Mouse (Mus musculus) frontal cortex, adult 2 months (tissue): ENCODE measurements around the gene Btbd9. TPM values are rescaled to one million over a fixed set of nuclear protein-coding genes. Genes with fewer than 3 reads are reported as not detected.
"Not testable (repeated sequence)": the region's sequence is repeated elsewhere in the genome, so short reads cannot be mapped to it uniquely, and the experiment has no call there.

Source experiments
- DNase-seq, 2 experiments: peaks; one replicate each; pipeline ENCODE4 v3.0.0; 2022; ENCODE audit warnings: low spot score in 1 of 2; ENCODE audit errors: extremely low spot score in 1 of 2
- polyA plus RNA-seq: library from polyadenylated mRNA; depleted of rRNA; stranded (reverse); fragments of >200 nt; gene quantifications from 2 replicates; pipeline ENCODE4 v1.2.3, GENCODE M21; 2012

The Btbd9 gene
- polyA plus RNA-seq, 1 experiment, result 41.6 TPM

DNA sequence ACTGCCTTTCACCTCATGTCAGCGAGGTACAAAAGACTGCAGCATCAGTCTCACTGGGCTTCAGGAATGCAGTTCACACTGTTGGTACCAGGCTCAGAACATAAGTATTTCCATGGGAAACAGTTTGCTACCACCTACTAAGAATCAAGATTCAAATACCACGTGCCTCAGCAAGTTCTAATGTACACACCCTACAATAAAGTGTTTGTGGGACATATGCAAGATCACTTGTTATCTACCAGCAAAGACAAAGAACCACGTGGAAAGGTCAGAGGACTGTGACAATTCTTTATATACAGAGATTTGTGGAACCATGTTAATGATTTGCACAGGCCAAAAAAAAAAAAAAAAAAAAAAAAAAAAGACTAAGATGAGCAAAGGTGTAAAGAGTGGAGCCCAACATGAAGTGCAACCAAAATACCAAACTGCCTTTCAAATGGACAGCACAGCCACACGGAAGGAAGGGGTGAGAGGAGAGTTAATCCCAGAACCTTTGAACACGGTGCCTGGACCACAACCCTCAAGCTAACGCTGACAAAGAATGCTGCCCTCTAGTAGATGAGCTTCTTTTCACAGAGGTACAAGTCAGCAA is 12.7 kb downstream of the Btbd9 start:
- no peak for DNase-seq

- DNase-seq, result no peak
Observed at GRCm38 (mm10) chr17:30562770-30563169, 13.5 kb downstream of the Btbd9 start.

DNA sequence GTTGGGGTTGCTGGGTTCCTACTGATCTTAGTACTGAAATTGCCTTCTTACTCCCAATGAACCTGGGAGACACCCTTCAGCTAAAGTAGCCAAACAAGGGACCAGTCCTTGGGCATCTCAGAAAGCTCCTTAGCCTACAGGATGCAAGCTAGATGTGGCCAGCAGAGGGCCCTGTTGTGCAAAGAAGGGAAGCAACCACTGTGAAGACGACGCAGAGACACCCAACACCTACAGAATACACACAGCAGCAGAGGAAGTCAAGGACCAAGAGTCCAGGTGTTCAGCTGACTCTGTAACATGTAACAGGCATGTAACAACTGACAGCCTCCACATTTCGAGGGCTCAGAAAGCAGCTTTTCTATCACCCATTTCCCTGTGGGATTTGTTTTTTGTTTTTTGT is 16.8 kb downstream of the Btbd9 start:
- DNase-seq, result peak in 1 of 2 experiments; percentile 75

DNA sequence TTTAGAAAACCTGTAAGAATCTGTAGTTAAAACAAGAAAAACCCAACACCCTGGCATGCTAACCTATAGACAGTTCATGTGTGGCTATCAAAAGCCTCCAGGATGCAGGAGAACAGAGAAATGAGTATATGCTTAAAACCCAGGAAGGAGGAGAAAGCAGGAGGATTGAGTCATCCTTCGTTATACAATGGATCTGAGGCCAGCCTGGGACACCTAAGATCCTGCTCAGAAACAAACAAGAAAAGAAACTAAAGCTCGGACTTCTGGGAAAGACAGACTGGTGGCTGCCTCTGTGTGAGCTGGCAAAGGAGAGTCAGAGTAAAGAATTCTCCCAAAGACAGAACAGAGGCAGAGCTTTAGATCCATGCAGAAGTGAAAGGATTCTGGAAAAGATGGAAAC is 17.7 kb downstream of the Btbd9 start:
- peak in 1 of 2 experiments; percentile 34 for DNase-seq

DNA sequence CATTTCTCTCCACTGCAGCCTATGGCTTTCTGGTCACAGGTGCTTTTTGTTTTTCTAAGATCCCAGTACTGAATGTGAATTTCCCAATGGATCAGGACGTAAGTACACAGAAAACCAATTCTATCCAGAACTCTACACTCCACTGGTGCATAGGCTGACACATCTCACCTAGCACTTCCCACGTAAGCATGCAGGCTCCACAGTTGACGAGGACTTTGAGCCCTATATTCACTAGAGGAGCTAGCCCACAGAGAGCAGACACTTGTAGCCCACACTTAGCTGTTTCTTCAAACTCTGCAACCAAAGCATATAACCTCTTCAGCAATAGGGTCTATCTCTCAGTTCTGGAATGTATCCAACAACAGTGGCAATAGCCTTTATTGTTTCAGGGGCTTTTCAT is 19.8 kb downstream of the Btbd9 start:
- DNase-seq, result peak in 1 of 2 experiments; percentile 38

- no peak for DNase-seq
Observed at GRCm38 (mm10) chr17:30553027-30553937, 23.0 kb downstream of the Btbd9 start.

- peak; percentile 68 to 86 for DNase-seq
Observed at GRCm38 (mm10) chr17:30550774-30551107, 25.5 kb downstream of the Btbd9 start.

DNA sequence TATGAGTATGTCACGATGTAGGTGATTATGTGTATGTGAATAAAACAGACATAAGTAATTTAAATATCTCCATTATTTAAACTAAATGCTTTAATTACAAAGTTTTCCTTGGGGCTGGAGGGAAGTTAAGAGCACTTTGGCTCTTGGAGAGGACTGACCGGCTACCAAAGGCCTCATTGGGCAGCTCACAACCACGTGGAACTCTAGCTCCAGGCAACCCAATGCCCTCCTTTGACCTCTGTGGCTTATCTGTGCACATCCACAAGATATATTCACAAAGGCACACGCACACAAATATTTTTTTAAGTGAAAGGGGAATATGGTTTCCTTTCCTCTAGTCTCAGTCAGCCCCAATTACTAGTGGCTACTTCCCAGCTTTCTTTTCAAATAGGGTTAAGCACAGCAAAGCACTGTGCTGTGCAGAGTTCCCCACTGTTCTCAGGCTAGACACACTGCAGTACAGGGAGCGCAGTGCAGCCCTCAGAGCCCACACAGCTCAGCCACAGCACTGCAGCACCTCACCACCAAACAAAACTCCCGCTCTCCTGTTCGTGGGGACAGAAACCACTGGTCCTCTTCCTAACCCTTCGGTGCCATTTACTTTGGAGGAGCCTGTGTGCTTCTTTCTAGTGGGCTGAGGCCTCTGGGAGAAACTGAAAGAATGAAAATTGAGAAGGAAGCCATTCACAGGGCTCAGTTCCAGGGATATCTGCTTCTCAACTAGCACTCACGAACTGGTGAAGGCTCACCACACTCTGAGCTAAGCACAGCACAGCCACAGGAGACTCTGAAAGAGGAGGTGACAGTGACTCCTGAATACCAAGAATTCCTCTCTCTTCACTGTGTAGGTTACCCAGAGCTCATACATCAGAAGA is 26.2 kb downstream of the Btbd9 start:
- peak in 1 of 2 experiments; percentile 60 for DNase-seq

- DNase-seq, result peak in 1 of 2 experiments; percentile 52
Observed at GRCm38 (mm10) chr17:30539098-30539497, 37.2 kb downstream of the Btbd9 start.

GRCm38 (mm10) chr17:30536651-30537050 is 39.6 kb downstream of the Btbd9 start:
- DNase-seq, result no peak

DNA sequence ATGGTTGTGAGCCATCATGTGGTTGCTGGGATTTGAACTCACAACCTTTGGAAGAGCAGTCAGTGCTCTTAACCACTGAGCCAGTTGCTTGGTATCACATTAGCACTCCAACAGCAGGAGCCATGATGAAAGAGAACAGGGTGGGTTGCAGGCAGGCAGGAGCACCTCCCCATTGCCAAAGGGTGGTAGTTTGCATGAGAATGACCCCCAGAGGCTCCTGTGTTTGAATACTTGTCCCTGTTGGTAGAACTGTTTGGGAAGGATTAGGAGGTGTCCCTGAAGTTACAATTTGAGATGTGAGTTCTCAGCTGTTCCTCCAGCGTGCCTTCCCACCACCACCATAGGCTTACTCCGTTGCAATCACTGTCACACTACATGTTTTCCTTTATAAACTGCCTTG is 43.2 kb downstream of the Btbd9 start:
- no peak for DNase-seq

DNA sequence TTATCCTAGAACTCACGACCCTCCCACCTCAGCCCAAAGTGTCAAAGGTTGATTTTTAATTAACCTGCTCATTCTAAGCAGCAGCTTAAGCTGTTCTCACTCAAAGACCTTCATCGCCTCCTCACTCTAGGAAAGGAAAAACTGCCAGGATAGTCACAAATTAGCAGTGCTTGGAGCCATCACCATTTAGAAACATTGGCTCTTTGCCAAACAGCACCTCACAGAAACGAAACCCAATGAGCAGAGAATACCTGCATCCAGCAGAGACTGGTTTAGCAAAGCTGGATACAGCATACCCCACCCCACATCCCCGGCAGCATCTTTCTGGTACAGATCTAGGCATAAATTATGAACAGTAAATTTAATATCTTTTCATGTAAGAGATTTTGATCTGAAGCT is 45.7 kb downstream of the Btbd9 start:
- DNase-seq, result no peak

GRCm38 (mm10) chr17:30529632-30530541 is 46.4 kb downstream of the Btbd9 start:
- peak in 1 of 2 experiments; percentile 50 for DNase-seq

- DNase-seq, result no peak
Observed at GRCm38 (mm10) chr17:30525405-30526295, 50.6 kb downstream of the Btbd9 start.

DNA sequence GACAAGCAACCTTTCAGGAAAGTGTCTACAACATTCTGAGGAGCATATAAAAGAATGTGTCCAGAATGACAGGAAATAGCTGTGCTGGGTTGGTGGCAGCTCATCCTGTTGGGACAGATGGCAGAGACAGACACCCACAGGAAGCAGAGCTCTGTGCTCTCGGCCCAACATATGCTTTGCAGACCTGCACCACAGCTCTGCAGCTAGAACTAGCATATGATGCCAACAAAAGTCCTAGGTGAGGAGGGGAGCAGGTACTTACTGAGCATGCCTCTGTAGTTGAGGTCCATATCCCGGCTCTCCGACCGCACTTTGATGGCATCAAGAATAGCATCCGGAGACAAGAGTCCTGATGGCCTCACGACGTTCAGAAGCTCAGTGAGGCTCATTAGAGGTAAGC is 51.8 kb downstream of the Btbd9 start:
- peak; percentile 55 to 82 for DNase-seq

GRCm38 (mm10) chr17:30523783-30524182 is 52.5 kb downstream of the Btbd9 start:
- no peak for DNase-seq

DNA sequence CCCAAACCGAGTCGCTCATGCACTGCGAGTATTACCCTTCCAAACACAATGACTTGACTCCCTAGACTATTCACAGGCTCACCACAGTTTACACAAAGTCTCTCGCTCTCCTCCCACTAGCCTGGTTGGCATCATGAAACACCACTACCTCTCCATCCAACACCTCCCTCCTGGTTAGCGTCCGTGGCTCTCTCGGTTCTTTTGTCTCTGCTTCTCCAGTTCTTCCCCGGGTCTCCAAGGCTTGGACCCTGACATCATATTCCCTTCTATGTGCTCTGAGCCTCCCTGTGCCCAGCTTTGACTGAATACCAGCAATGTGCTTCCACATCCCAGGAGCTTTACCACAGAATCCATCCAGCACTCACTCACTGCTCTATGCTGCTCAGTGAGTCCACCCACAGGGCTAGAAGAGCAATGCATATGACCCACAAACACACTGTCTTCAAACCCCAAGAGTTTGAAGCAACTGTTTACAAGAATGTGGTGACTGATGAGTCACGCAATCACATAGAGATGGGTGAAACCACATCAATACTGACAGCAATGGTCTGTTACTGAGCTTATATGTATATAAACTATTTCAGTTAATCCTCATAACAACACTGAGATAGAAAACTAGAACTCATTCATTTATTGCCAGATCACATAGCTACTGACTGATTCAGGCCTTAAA is 53.7 kb downstream of the Btbd9 start:
- DNase-seq, result no peak

DNA sequence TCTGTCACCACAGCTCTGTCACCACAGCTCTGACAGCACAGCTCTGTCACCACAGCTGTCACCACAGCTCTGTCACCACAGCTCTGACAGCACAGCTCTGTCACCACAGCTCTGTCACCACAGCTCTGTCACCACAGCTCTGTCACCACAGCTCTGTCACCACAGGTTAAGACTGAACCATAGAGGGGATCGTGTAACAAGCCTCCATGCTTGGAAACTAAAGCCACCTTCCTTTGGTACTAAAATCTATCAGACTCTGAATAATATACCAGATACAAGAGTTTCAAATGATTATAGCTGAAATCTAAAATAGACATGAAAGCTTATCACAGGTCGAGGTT is 57.1 kb downstream of the Btbd9 start:
- not testable (repeated sequence) for DNase-seq
